Mouse (Mus musculus) left cerebral cortex, adult 18-20 months (tissue): Measurements from ENCODE around the gene Gm17324. TPM values are rescaled to one million over a fixed set of nuclear protein-coding genes. Genes with fewer than 3 reads are reported as not detected.
A peak's percentile ranks its signal among the peaks of the same experiment; 100 is the strongest.

Experiments used
- DNase-seq, 2 experiments: peaks; one replicate each; pipeline ENCODE4 v3.0.0; 2021 to 2022; ENCODE audit warnings: low spot score in 2 of 2, mixed read lengths in 1 of 2
- microRNA-seq, 2 experiments: library from miRNA; unstranded; fragments of <30 nt; microRNA quantifications; one replicate each; pipeline ENCODE4 v1.2.0; 2021
- total RNA-seq, 2 experiments: library from RNA; stranded (reverse); gene quantifications; 2 replicates each; pipeline ENCODE4 v1.2.3; 2021

Gm17324 gene
- total RNA-seq, 2 experiments from 2014 or later: 0.42 TPM; not detected in 1

DNA sequence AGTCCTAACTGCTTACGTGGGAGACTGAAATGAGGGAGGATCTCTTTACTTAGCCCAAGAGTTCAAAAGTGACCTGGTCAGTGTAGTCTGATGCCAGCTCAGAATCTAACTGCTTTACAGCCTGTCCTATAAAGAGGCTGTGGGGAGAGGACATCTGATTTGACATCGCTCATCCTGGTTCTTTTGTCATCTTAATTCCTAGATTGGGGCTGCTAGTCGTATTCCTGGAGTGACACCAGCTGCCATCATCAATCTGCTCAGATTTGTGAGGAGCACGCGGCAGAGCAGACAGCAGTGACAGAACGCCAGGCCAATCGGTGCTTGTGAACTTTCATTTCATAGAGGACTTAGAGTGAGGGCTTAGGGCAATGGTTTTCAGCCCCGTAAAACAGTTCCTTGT lies 25.0 kb upstream of the Gm17324 start:
- no peak for DNase-seq

GRCm38 (mm10) chr9:78465725-78466124 lies 17.1 kb upstream of the Gm17324 start:
- no peak for DNase-seq

DNA sequence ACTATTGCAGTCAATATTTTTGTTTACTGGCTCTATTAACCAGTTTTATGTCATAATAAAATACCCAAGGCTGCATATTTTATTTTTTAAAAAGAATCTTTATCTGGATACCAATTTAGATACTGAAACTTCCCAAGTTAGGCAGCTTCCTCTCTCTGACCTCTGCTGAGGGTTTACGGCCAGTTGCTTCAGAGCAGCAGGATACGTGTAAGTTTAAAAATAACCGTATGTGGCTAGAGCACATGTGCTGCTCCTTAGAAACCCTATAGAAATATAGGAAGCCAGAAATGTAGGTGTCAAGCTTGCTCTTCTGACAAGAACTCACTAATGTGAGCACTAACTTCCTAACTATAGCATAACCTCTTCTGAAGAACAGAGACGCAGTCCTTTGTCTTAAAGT lies 14.8 kb upstream of the Gm17324 start:
- DNase-seq: no peak

- no peak for DNase-seq
Observed at GRCm38 (mm10) chr9:78457026-78457425, 8.4 kb upstream of the Gm17324 start.

DNA sequence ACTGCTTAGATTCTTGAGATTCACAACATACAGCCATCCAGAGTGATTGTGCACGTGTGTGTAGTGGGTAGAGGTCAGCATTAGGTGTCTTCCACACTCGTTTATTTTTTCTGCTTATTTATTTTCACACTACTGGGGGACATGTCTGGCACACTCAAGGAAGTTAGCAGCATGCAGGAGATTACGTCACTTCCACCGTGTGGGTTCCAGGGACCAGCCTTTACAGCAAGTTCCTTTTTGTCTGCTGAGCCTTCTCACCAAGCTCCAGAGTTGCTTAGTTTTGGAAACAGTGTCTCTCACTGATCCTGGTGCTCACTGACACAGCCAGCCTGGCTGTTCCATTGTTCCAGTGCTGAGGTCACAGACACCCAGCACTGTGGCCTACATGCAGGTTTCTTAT lies 2.8 kb upstream of the Gm17324 start:
- DNase-seq: no peak

DNA sequence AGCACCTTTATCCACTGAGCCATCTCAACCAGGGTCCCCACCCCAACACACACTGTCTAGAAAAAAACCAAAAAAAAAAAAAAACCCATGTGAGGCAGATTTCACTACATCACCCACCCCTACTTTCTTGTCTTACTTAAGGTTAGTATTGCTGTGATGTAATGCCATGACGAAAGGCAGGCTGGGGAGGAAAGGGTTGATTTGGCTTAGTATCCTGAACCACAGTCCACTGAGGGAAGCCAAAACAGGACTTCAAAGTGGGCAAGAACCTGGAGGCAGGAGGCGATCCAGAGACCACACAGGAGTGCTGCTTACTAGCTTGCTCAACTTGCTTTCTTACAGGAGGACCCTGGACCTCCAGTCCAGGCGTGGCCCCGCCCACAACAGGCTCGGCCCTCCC lies 1.8 kb upstream of the Gm17324 start:
- DNase-seq: no peak

- no peak for DNase-seq
Observed at GRCm38 (mm10) chr9:78447606-78447972, 997 bp downstream of the Gm17324 start.

DNA sequence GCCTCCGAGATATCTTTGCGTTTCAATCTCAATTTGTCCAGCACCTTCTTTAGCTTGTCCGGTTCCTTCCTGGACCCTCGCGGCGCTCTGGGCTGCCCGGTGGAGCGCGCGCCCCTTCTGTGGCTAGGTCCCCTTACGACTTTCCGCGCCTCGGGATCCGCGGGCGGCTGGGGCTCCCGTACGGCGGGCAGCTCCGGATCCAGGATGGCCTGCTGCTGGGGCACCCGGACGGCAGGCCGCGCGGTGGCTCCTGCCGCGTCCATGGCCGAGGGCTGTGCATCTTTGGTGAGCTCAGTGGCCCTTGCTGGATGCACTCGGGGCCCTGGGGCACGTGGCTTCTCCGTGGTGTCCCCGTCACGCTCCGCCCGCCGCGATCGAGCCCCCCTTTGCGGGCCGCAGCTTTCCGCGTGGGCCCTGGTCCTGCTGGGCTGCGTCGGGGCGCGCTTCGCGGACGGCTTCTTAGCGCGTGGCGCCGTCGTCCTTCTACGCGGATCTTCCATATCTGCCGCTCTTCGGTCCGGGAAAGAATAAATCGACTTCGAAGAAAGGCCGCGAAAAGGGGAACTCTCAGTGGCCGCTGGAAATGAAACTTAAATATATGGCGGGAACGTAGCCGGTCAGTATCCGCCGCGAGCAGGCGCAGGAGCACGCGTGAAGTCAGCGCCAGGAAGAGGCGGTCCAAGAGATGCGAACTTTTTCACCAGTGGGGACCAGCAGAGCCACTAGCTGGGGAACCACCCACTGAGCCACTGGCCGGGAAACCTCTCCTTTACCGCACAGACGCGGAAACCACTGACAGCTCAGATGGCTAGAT lies 5.8 kb downstream of the Gm17324 start, which contains the start of gene Cgas:
Gene Cgas, minus strand, starts transcription at position 659 of the 814 bp plus-strand sequence.
- DNase-seq: peak; percentile 9 to 15

DNA sequence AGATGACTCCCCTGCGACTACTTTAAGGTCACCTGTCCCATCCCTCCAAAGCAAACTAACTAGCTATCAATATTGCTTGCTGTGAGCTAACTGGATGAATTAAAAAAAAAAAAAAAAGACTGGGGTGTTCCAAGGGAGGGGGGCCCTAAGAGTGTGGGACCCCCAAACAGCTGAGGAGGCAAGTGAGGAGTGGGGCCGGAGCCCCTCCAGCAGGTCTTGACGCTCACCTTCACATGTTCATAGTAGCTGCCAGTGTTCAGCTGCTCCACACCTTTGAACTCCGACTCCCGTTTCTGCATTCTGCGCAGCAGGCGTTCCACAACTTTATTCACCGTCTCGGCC lies 6.4 kb downstream of the Gm17324 start:
- no peak for DNase-seq

DNA sequence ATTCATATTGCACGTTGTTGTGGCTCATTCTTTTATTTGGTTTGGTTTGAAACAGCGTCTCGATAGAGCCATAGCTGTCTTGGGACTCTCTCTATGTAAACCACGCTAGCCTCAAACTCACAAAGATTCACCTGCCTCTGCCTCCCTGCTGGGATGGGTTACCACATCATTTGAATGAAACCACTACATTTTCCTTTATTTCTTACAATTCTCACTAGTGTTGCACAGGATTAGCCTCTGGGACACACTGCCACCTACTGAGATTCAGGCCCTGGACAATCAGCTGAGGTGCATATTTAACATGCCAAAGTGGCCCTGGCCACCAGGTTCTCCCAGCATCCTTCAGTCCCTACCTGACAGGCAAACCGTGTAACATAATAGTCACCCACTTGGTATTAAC lies 9.2 kb downstream of the Gm17324 start:
- no peak for DNase-seq

GRCm38 (mm10) chr9:78432471-78432870 lies 16.1 kb downstream of the Gm17324 start:
- DNase-seq: no peak

- DNase-seq: no peak
Observed at GRCm38 (mm10) chr9:78430486-78430885, 18.1 kb downstream of the Gm17324 start.

- DNase-seq: no peak
Observed at GRCm38 (mm10) chr9:78429551-78429950, 19.0 kb downstream of the Gm17324 start.

- DNase-seq: no peak
Observed at GRCm38 (mm10) chr9:78428870-78429432, 19.6 kb downstream of the Gm17324 start.

GRCm38 (mm10) chr9:78428185-78428584 lies 20.4 kb downstream of the Gm17324 start:
- no peak for DNase-seq

DNA sequence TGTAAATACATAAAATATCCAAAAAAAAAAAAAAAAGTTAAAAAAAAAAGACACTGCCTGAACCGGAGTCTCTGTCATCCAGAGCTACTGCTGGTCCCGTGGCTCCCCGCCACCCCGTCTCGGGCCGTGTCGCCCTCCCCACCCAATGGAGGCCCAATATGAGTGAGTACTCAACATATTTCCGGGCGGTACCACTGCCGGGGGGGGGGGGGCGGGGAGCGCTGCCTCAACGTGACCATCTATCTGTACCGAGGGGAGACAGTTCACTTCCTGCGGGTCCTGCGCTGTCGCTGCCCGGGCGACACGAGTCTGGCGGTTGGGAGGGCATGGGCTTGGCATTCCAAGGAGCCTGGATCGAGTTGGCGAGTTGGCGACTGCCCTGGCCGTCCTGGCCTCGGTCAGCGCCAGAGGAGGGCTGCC lies 21.2 kb downstream of the Gm17324 start:
- DNase-seq: no peak

DNA sequence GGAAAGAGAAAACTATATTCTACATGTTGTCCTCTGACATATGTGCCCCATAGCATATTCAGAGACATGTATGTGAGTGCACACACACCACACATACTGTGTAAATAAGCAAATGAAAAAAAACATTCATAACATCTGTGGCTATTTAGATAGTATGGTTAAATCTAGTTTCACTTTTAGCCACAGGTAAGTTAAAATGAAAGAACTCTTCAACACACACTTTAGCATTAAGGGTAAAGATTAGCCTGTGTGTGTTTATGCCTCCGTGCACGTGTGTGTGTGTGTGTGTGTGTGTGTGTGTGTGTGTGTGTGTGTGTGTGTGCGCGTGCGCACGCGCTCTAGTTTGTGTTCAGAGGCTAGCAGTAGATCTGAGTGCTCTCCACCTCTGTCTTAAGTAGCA lies 47.0 kb downstream of the Gm17324 start:
- DNase-seq: no peak

- DNase-seq: no peak
Observed at GRCm38 (mm10) chr9:78400570-78400969, 48.0 kb downstream of the Gm17324 start.

Small RNA genes lying within 50 kb of the gene (microRNA-seq; reads per million reads assigned to microRNA genes)
- gene Gm26377: 0 reads per million in 2 experiments

Other genes with a start within 250 kb of the Gm17324 start
- gene Gsta1, start 218.1 kb downstream of the Gm17324 start, total RNA-seq: not detected
- gene Gm3776, start 191.7 kb downstream of the Gm17324 start, total RNA-seq: not detected
- not detected for gene Gm10639, start 158.9 kb downstream of the Gm17324 start, total RNA-seq
- not detected for gene Omt2a, start 134.0 kb downstream of the Gm17324 start, total RNA-seq
- gene Omt2b, start 121.2 kb downstream of the Gm17324 start, total RNA-seq: not detected
- gene Gsta2, start 93.0 kb downstream of the Gm17324 start, total RNA-seq: under 1 TPM in 1 of 2 experiments, not detected in 1; 0.88 TPM
- gene Dppa5a, start 80.6 kb downstream of the Gm17324 start, total RNA-seq: not detected
- gene Ooep, start 70.1 kb downstream of the Gm17324 start, total RNA-seq: not detected
- not detected for gene Ddx43, start 53.0 kb downstream of the Gm17324 start, total RNA-seq
- gene Cgas, start 5.5 kb downstream of the Gm17324 start, total RNA-seq: under 1 TPM; 0.40 to 0.65 TPM
- gene Mto1, start 578 bp downstream of the Gm17324 start, total RNA-seq: 10 to 100 TPM; 25.3 to 25.7 TPM
- gene Eef1a1, start 40.4 kb upstream of the Gm17324 start, total RNA-seq: 1,000 to 10,000 TPM; 2,328 to 2,361 TPM
- gene Slc17a5, start 139.3 kb upstream of the Gm17324 start, total RNA-seq: 10 to 100 TPM; 17.8 to 19.8 TPM
- gene Cd109, start 166.8 kb upstream of the Gm17324 start, total RNA-seq: under 1 TPM; 0.45 to 0.91 TPM